Mouse (Mus musculus) hindbrain, postnatal 0 days (tissue): Measurements from ENCODE around the gene Rasal2. TPM values are rescaled to one million over a fixed set of nuclear protein-coding genes. Genes with fewer than 3 reads are reported as not detected.

ENCODE experiments used
- ATAC-seq: fragments of 200-750 bp; cut with Nextera tagmentation; 2 replicates; pipeline ENCODE4 v1.8.0; 2017; ENCODE audit warnings: mild to moderate bottlenecking, moderate TSS enrichment, moderate library complexity
- DNase-seq: peaks from one replicate; pipeline ENCODE4 v3.0.0-alpha.2; 2015; ENCODE audit warnings: low spot score
- H3K27ac ChIP-seq: fragments of 300-500 bp; sonication (generic); 2 replicates; pipeline ENCODE4 v1.5.1; 2014; ENCODE audit warnings: mild to moderate bottlenecking
- H3K27me3 ChIP-seq: fragments of 300-500 bp; sonication (generic); 2 replicates; pipeline ENCODE4 v1.6.1; 2014; ENCODE audit warnings: low read length, mixed read lengths; ENCODE audit not compliant: insufficient read depth
- H3K36me3 ChIP-seq: fragments of 300-500 bp; sonication (generic); 2 replicates; pipeline ENCODE4 v1.6.1; 2014; ENCODE audit warnings: low read length, mixed read lengths; ENCODE audit not compliant: insufficient read depth
- H3K4me1 ChIP-seq: fragments of 300-500 bp; sonication (generic); 2 replicates; pipeline ENCODE4 v1.6.1; 2014; ENCODE audit warnings: antibody characterized with exemption, low read length, mixed read lengths; ENCODE audit not compliant: insufficient read depth
- H3K4me2 ChIP-seq: fragments of 300-500 bp; sonication (generic); 2 replicates; pipeline ENCODE4 v1.6.1; 2014; ENCODE audit warnings: low read depth, mild to moderate bottlenecking, low read length, moderate library complexity, mixed read lengths
- H3K4me3 ChIP-seq: fragments of 300-500 bp; sonication (generic); 2 replicates; pipeline ENCODE4 v1.5.1; 2014; ENCODE audit warnings: low read length
- H3K9ac ChIP-seq: fragments of 300-500 bp; sonication (generic); replicated peaks from 2 replicates; pipeline ENCODE4 v1.6.1; 2014; ENCODE audit warnings: mild to moderate bottlenecking, low read length, moderate library complexity, mixed read lengths
- H3K9me3 ChIP-seq: fragments of 300-500 bp; sonication (generic); 2 replicates; pipeline ENCODE4 v1.6.1; 2016; ENCODE audit warnings: low read length, mixed read lengths
- CTCF ChIP-seq: IDR thresholded peaks from 2 replicates; pipeline ENCODE4 v1.5.1; 2016; ENCODE audit warnings: antibody characterized with exemption, control low read depth, low read depth
- WGBS: fragments of 180-500 bp; shearing (Covaris S2); extraction: QIAGEN DNeasy Blood & Tissue Kit; methylation state at CpG from one replicate; pipeline ENCODE4 v1.1.7; 2014; 5-methylcytosine and 5-hydroxymethylcytosine counted together
- polyA plus RNA-seq: library from polyadenylated mRNA; unstranded; fragments of >200 nt; fragmentation: Nextera tagmentation; extraction: Ambion mirVana; gene quantifications from 2 replicates; pipeline ENCODE4 v1.2.1, GENCODE M21; 2015
- total RNA-seq: library from RNA; depleted of rRNA; stranded (reverse); fragments of >200 nt; gene quantifications from 2 replicates; pipeline ENCODE4 v1.2.3, GENCODE M21; 2014

Gene Rasal2
- total and polyA plus RNA-seq, 2 experiments from 2014 or later, result 31.3 to 37.0 TPM

DNA sequence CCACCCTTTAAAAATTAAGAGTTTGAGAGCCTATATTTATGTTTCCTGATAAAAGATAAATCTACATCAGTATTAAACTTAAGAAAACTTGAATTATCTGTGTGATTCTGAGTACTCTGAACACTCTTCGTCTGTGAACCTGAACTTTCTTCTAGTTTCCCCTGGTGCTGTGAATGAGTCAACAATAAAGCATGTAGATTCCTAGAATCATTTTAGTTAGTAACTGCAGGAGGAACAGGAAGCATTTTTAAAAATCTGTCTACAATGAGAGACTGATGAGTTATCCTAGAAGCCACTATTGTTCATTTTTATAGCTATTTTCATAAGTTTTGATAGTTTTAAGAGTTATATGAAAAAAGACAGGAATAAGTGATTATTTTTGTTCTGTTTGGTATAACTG lies 111.1 kb downstream of the Rasal2 start:
- no peak overlapping the region for H3K9ac ChIP-seq
- 62% methylated on average over 1 of the region's 1 CpGs for WGBS
- no peak for ATAC-seq

DNA sequence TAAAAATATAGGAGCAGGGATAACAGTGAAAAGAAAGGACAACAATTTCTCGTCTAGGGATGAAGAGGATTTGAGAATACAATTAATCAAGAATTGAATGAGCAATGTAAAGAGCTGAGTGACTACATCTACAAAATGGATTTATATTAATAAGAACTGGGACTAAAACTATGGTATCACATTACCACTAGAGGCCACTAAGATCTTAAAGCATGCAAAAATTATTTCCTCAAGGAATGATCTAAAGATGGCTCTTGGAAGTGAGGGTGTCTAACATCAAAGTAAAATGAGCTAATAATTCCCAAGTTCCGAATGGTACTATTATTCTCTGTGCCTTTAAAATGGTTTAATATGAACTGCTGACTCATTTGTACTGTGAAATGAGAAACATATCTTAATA lies 112.8 kb downstream of the Rasal2 start:
- Histone ChIP-seq H3K4me3 (no peak overlapping the region), H3K27me3 (no peaks in the 10 kb centered on the region), H3K9me3 (no peaks in the 10 kb centered on the region), H3K36me3 (no peaks in the 10 kb centered on the region), H3K4me1 (no peaks in the 10 kb centered on the region), H3K9ac (no peak overlapping the region), H3K4me2 (no peak overlapping the region), H3K27ac (no peak overlapping the region)
- no peak for DNase-seq
- ATAC-seq, result no peak
- WGBS, result 81% methylated on average over 2 of the region's 2 CpGs
- TF ChIP-seq CTCF, result peak; percentile 46

More for the DNA sequence above, 111.1 kb downstream of the Rasal2 start:
- Histone ChIP-seq H3K9me3 (no peaks in the 10 kb centered on the region), H3K27me3 (no peaks in the 10 kb centered on the region), H3K4me3 (no peak overlapping the region), H3K4me2 (no peak overlapping the region), H3K36me3 (no peaks in the 10 kb centered on the region), H3K4me1 (no peaks in the 10 kb centered on the region), H3K27ac (no peak overlapping the region)
- DNase-seq, result no peak
- TF ChIP-seq CTCF, result no peak

DNA sequence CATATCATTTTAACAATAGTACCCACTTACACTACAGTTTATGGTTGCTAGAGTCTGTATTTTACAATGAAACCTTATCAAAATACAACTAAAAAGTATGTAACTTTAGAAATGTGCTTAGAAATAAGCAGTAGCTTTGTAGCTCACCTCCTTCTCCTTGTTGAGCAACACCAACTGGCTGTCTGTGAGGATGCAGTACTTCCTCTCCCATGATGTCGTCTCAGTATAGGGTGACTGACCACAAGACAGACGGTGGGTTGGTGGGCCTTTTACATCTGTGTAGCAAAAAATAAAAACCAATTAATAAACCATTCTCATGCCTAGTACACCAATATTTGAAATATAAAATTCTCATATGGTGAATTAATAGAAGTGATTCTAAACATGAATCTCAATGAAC lies 113.4 kb downstream of the Rasal2 start:
- Histone ChIP-seq H3K9ac (no peak overlapping the region), H3K36me3 (no peaks in the 10 kb centered on the region), H3K4me3 (no peak overlapping the region), H3K27me3 (no peaks in the 10 kb centered on the region), H3K9me3 (no peaks in the 10 kb centered on the region), H3K4me2 (no peak overlapping the region), H3K4me1 (no peaks in the 10 kb centered on the region), H3K27ac (no peak overlapping the region)
- WGBS, result 80% methylated on average over 2 of the region's 2 CpGs
- DNase-seq (no peak), ATAC-seq (no peak)
- no peak for TF ChIP-seq CTCF

DNA sequence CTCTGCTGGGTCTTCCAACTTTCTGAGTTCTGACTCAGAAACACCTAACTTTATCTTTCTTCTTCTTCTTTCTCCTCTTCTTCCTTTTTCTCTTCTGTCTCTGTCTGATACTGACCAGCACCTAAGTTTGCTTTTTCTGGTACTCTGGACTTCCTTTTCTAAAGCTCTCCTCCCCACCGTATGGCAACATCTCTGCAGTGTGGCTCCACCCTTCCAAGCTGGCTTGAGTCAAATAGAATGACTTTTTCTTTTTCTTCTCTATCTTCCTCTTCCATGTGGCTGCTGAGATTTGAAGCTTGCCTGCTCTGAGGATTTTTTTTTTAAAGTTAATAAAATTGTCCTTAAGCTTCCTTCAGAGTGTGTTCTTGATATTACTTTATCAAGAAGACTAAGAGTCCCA lies 115.3 kb downstream of the Rasal2 start:
- no peaks in the 10 kb centered on the region for H3K27me3 ChIP-seq
- no peak overlapping the region for H3K9ac ChIP-seq
- ATAC-seq (no peak), DNase-seq (no peak)
- no peaks in the 10 kb centered on the region for H3K9me3 ChIP-seq
- H3K4me2 ChIP-seq, result no peak overlapping the region
- no peak for TF ChIP-seq CTCF
- H3K4me3 ChIP-seq, result no peak overlapping the region
- no peak overlapping the region for H3K27ac ChIP-seq
- H3K4me1 ChIP-seq, result no peaks in the 10 kb centered on the region
- WGBS, result 90% methylated on average over 1 of the region's 1 CpGs
- no peaks in the 10 kb centered on the region for H3K36me3 ChIP-seq

DNA sequence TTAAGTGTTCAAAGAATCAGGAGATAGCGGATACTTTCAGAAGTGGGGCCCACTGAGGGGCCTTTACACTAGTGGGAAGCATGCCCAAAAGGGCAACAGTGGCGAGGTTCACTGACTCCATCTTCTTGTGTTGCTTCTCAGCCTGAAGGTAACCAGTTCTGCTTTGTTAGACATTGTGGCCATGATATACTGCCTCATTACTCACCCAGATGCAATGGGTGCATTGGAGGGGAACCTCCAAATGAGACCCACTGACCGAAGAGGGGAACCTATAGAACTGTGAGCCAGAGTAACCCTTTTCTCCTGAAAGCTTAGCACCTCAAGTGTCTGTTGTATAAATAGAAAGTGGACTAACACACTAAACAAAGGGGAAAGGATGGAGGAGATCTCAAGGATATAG lies 116.5 kb downstream of the Rasal2 start:
- no peak overlapping the region for H3K27ac ChIP-seq
- H3K4me1 ChIP-seq, result no peaks in the 10 kb centered on the region
- no peak overlapping the region for H3K4me3 ChIP-seq
- H3K4me2 ChIP-seq, result no peak overlapping the region
- ATAC-seq, result no peak
- H3K36me3 ChIP-seq, result no peaks in the 10 kb centered on the region
- TF ChIP-seq CTCF, result no peak
- 90% methylated on average over 3 of the region's 3 CpGs for WGBS
- no peak overlapping the region for H3K9ac ChIP-seq
- H3K9me3 ChIP-seq, result no peaks in the 10 kb centered on the region
- DNase-seq, result no peak
- H3K27me3 ChIP-seq, result no peaks in the 10 kb centered on the region

DNA sequence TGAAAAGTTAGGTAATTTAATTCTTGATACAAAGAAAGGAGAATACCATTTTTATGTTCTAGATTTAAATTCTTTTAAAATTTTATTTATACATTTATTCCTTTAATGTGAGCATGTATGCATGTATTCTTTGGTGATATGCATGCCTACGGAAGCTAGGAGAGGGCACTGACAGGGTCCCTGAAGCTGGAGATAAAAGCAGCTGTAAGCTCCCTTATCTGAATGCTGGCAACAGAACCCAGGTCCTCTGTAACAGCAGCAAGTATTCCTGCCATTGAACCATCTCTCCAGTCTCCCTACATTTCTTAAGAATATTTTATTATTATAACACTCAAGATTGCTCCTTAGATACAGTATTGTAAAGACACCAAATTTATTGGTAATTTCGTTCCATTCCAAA lies 122.2 kb downstream of the Rasal2 start:
- Histone ChIP-seq H3K27me3 (no peaks in the 10 kb centered on the region), H3K36me3 (no peaks in the 10 kb centered on the region), H3K9ac (no peak overlapping the region), H3K4me1 (no peaks in the 10 kb centered on the region), H3K4me2 (no peak overlapping the region), H3K4me3 (no peak overlapping the region), H3K27ac (no peak overlapping the region), H3K9me3 (no peaks in the 10 kb centered on the region)
- 93% methylated on average over 2 of the region's 2 CpGs for WGBS
- DNase-seq (no peak), ATAC-seq (no peak)
- no peak for TF ChIP-seq CTCF

DNA sequence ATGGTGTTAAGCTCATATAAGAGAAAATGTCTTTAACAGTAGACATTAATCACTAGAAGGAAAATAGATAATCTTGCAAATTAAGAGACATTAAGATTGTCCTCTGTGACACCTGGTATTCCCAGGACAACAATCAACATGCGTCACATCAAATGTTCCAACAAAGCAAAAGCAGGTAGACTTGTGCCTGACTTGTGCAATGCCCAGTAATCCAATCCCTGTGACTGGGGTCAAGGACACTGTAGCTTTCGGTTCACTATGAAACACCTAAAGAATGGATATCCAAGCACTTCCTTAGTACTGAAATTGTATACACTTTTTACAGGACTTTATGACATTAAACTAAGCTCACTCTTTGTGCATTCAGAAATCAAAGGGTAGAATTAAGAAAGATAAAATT lies 123.1 kb downstream of the Rasal2 start:
- no peaks in the 10 kb centered on the region for H3K36me3 ChIP-seq
- no peaks in the 10 kb centered on the region for H3K9me3 ChIP-seq
- no peak for TF ChIP-seq CTCF
- no peak for ATAC-seq
- no peak for DNase-seq
- 86% methylated on average over 2 of the region's 2 CpGs for WGBS
- no peaks in the 10 kb centered on the region for H3K27me3 ChIP-seq
- H3K27ac ChIP-seq, result no peak overlapping the region
- H3K4me3 ChIP-seq, result no peak overlapping the region
- no peaks in the 10 kb centered on the region for H3K4me1 ChIP-seq
- no peak overlapping the region for H3K9ac ChIP-seq
- no peak overlapping the region for H3K4me2 ChIP-seq
